Mouse (Mus musculus): ENCODE measurements at regions not wholly inside any gene's neighbourhood (a gene's known extent, or its start where the extent isn't known, plus 50 kb on each side); places are given as distances from the start of the nearest gene placed in this dataset.

DNA sequence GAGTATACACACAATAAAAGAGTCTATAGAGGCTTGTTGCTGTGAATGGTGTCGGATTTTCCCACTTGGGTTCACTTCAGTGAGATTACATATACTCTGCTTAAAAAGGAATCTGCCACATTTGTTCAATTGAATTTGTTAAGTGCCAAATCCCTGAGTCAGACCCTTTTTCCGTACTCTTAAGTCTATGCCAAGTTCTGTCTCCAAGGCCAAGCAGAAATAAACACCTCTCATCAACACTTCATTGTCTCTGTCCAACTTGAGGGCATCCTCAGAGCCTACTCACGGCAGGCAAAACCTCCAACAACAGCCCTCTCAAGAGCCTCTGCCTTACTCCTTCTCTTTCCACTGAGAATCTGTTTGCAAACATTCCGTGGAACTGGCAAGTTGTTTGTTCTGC lies 325.6 kb upstream of the Nr2f2 start:
- Histone ChIP-seq H3K4me3 (ENCODE audit: low read depth, low read length) (no peak overlapping the region), H3K9me3 (replicated peaks; ENCODE audit: control insufficient read depth, insufficient read depth, low read length, poor library complexity, severe bottlenecking) (0 out of 2 replicates have a peak, but pooled peaks cover 2% of the 10 kb centered on the region), H3K9ac (ENCODE audit: low read depth, poor library complexity, severe bottlenecking) (no peak overlapping the region), H3K36me3 (ENCODE audit: control insufficient read depth, insufficient read depth, low read length, poor library complexity, severe bottlenecking) (no peaks in the 10 kb centered on the region), H3K27ac (ENCODE audit: insufficient read depth, low read length) (no peak overlapping the region), H3K4me1 (ENCODE audit: control insufficient read depth, insufficient read depth, low read length) (no peaks in the 10 kb centered on the region), H3K27me3 (ENCODE audit: control insufficient read depth, insufficient read depth, low read length, poor library complexity, severe bottlenecking) (no peaks in the 10 kb centered on the region)
- TF ChIP-seq EP300 (IDR thresholded peaks at IDR 0.05; ENCODE audit: insufficient read depth, low read depth, low read length) (no peak), CTCF (IDR thresholded peaks at IDR 0.05; ENCODE audit: low read depth, low read length) (no peak), POLR2A (IDR thresholded peaks at IDR 0.05; ENCODE audit: insufficient read depth, low read length) (no peak)

DNA sequence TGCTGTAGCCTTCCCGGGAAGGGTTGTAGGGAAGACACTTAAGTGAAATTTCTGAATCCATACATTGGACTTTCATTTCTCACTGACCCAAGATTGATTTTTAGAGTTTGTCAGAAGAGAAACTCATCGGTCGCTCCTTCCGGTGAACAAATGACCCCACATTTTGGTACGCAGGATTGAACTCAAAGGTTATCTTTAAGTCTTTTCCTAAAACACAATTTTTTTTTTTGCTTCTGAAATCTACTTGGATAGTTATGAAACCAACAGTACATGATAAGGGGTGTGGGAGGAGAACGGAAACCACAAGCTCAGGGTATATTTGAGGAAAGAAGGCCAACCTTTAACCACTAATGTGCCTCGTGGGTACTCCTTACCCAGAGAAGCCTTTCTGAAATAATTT lies 324.3 kb upstream of the Nr2f2 start:
- no peak for TF ChIP-seq CTCF (IDR thresholded peaks at IDR 0.05; ENCODE audit: low read depth, low read length)
- no peak for TF ChIP-seq EP300 (IDR thresholded peaks at IDR 0.05; ENCODE audit: insufficient read depth, low read depth, low read length)
- TF ChIP-seq POLR2A (IDR thresholded peaks at IDR 0.05; ENCODE audit: insufficient read depth, low read length): no peak
- no peak overlapping the region for H3K9ac ChIP-seq (ENCODE audit: low read depth, poor library complexity, severe bottlenecking)
- H3K4me1 ChIP-seq (ENCODE audit: control insufficient read depth, insufficient read depth, low read length): no peaks in the 10 kb centered on the region
- no peak overlapping the region for H3K4me3 ChIP-seq (ENCODE audit: low read depth, low read length)
- 0 out of 2 replicates have a peak, but pooled peaks cover 2% of the 10 kb centered on the region for H3K9me3 ChIP-seq (replicated peaks; ENCODE audit: control insufficient read depth, insufficient read depth, low read length, poor library complexity, severe bottlenecking)
- H3K36me3 ChIP-seq (ENCODE audit: control insufficient read depth, insufficient read depth, low read length, poor library complexity, severe bottlenecking): no peaks in the 10 kb centered on the region
- H3K27me3 ChIP-seq (ENCODE audit: control insufficient read depth, insufficient read depth, low read length, poor library complexity, severe bottlenecking): no peaks in the 10 kb centered on the region
- H3K27ac ChIP-seq (ENCODE audit: insufficient read depth, low read length): no peak overlapping the region

DNA sequence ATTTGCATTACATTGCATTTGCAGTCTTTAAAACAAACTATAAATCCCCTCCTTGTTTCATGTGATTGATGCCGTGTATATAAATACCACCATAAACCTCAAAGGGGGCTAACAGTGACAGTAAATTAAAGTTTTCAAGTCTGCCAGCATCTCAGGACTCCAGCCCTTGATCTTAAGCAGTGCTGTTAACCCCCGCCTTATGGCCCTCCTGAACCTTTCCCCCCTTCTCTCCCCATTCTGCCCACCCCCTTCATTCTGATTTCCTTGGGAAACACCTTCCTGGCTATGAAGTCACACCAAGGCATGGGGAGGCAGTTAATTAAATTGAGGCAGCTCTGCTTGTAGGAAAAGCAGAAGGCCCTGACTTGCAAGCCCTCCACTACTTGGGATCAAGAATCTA lies 302.5 kb upstream of the Nr2f2 start:
- TF ChIP-seq CTCF (IDR thresholded peaks at IDR 0.05; ENCODE audit: low read depth, low read length) (no peak), POLR2A (IDR thresholded peaks at IDR 0.05; ENCODE audit: insufficient read depth, low read length) (no peak), EP300 (IDR thresholded peaks at IDR 0.05; ENCODE audit: insufficient read depth, low read depth, low read length) (no peak)
- H3K36me3 ChIP-seq (ENCODE audit: control insufficient read depth, insufficient read depth, low read length, poor library complexity, severe bottlenecking): no peaks in the 10 kb centered on the region
- no peaks in the 10 kb centered on the region for H3K4me1 ChIP-seq (ENCODE audit: control insufficient read depth, insufficient read depth, low read length)
- H3K9ac ChIP-seq (ENCODE audit: low read depth, poor library complexity, severe bottlenecking): no peak overlapping the region
- H3K4me3 ChIP-seq (ENCODE audit: low read depth, low read length): no peak overlapping the region
- H3K27ac ChIP-seq (ENCODE audit: insufficient read depth, low read length): no peak overlapping the region
- no peaks in the 10 kb centered on the region for H3K9me3 ChIP-seq (replicated peaks; ENCODE audit: control insufficient read depth, insufficient read depth, low read length, poor library complexity, severe bottlenecking)
- H3K27me3 ChIP-seq (ENCODE audit: control insufficient read depth, insufficient read depth, low read length, poor library complexity, severe bottlenecking): no peaks in the 10 kb centered on the region

DNA sequence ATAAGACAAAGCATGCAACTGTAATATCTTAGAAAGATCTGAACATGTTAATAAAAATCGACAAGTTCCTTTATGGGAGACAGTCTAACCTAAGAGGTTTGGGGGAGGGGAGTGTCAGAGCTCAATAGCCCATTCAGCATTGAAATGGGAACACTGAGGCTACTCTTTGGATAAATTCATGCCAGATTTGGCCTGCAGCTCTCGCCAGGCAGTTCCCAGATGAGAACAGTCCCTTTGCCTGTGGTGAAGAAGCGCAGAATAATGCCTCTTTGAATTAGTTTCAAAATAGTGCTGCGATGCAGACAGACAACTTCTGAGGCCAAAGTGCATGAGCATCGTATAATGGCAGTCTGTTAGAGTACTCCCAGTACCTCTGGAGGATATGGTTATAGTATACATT lies 293.6 kb upstream of the Nr2f2 start:
- no peak overlapping the region for H3K9ac ChIP-seq (ENCODE audit: low read depth, poor library complexity, severe bottlenecking)
- no peaks in the 10 kb centered on the region for H3K36me3 ChIP-seq (ENCODE audit: control insufficient read depth, insufficient read depth, low read length, poor library complexity, severe bottlenecking)
- no peaks in the 10 kb centered on the region for H3K4me1 ChIP-seq (ENCODE audit: control insufficient read depth, insufficient read depth, low read length)
- H3K4me3 ChIP-seq (ENCODE audit: low read depth, low read length): no peak overlapping the region
- no peak for TF ChIP-seq EP300 (IDR thresholded peaks at IDR 0.05; ENCODE audit: insufficient read depth, low read depth, low read length)
- no peak for TF ChIP-seq POLR2A (IDR thresholded peaks at IDR 0.05; ENCODE audit: insufficient read depth, low read length)
- TF ChIP-seq CTCF (IDR thresholded peaks at IDR 0.05; ENCODE audit: low read depth, low read length): no peak
- no peak overlapping the region for H3K27ac ChIP-seq (ENCODE audit: insufficient read depth, low read length)
- H3K27me3 ChIP-seq (ENCODE audit: control insufficient read depth, insufficient read depth, low read length, poor library complexity, severe bottlenecking): no peaks in the 10 kb centered on the region
- no peaks in the 10 kb centered on the region for H3K9me3 ChIP-seq (replicated peaks; ENCODE audit: control insufficient read depth, insufficient read depth, low read length, poor library complexity, severe bottlenecking)

DNA sequence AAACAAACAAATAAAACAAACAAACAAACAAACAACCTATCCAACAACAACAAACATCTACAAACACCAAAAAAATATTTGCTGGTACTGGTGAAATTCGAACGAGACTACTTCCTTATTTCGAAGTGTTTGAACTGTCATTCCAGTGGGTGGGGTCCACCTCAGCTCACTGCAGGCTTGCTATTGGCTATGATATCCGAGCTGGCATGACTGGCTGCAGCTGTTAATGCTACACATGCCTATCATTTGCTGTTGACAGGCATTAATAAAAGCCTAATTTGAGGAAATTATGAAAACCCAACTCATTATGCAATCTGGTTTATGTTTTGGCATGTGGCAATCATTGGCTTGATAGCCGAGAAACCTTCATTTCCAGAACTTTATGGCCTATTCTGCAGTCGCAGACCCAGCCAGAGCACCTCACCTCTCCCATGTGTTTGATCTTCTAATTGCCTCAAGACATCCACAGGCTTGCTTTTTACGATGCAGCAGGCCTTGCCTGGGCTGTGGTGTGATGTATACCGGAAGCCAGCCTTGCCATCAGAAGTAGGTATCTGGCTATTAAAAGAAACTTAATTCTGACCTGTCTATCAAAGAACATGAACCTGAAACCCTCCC lies 283.3 kb upstream of the Nr2f2 start:
- Histone ChIP-seq H3K27me3 (ENCODE audit: control insufficient read depth, insufficient read depth, low read length, poor library complexity, severe bottlenecking) (no peaks in the 10 kb centered on the region), H3K9me3 (replicated peaks; ENCODE audit: control insufficient read depth, insufficient read depth, low read length, poor library complexity, severe bottlenecking) (no peaks in the 10 kb centered on the region), H3K36me3 (ENCODE audit: control insufficient read depth, insufficient read depth, low read length, poor library complexity, severe bottlenecking) (no peaks in the 10 kb centered on the region), H3K9ac (ENCODE audit: low read depth, poor library complexity, severe bottlenecking) (no peak overlapping the region), H3K27ac (ENCODE audit: insufficient read depth, low read length) (no peak overlapping the region), H3K4me1 (ENCODE audit: control insufficient read depth, insufficient read depth, low read length) (no peaks in the 10 kb centered on the region), H3K4me3 (ENCODE audit: low read depth, low read length) (no peak overlapping the region)
- no peak for TF ChIP-seq POLR2A (IDR thresholded peaks at IDR 0.05; ENCODE audit: insufficient read depth, low read length)
- TF ChIP-seq EP300 (IDR thresholded peaks at IDR 0.05; ENCODE audit: insufficient read depth, low read depth, low read length): no peak
- TF ChIP-seq CTCF (IDR thresholded peaks at IDR 0.05; ENCODE audit: low read depth, low read length): no peak

DNA sequence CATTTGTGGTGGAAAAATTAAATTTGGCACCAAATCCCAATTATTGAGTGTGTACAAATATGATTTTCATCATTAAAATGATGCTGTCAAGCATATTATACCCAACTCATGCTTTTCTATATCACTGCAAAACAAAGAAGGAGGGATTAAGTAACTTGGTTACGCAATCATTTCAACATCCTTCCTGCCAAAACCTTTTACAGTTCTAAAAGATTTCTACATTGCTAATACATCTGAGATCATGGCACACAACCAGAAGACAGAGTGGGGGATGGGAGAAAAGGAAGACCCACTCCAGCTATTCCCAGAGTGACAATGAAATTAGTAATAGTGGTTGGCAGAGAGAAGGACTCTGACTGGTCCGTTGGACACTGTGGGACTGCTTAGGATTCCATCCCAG lies 280.3 kb upstream of the Nr2f2 start:
- H3K27ac ChIP-seq (ENCODE audit: insufficient read depth, low read length): no peak overlapping the region
- H3K27me3 ChIP-seq (ENCODE audit: control insufficient read depth, insufficient read depth, low read length, poor library complexity, severe bottlenecking): no peaks in the 10 kb centered on the region
- no peak for TF ChIP-seq CTCF (IDR thresholded peaks at IDR 0.05; ENCODE audit: low read depth, low read length)
- no peak for TF ChIP-seq POLR2A (IDR thresholded peaks at IDR 0.05; ENCODE audit: insufficient read depth, low read length)
- no peak for TF ChIP-seq EP300 (IDR thresholded peaks at IDR 0.05; ENCODE audit: insufficient read depth, low read depth, low read length)
- H3K4me3 ChIP-seq (ENCODE audit: low read depth, low read length): no peak overlapping the region
- H3K4me1 ChIP-seq (ENCODE audit: control insufficient read depth, insufficient read depth, low read length): no peaks in the 10 kb centered on the region
- H3K36me3 ChIP-seq (ENCODE audit: control insufficient read depth, insufficient read depth, low read length, poor library complexity, severe bottlenecking): no peaks in the 10 kb centered on the region
- H3K9me3 ChIP-seq (replicated peaks; ENCODE audit: control insufficient read depth, insufficient read depth, low read length, poor library complexity, severe bottlenecking): no peaks in the 10 kb centered on the region
- no peak overlapping the region for H3K9ac ChIP-seq (ENCODE audit: low read depth, poor library complexity, severe bottlenecking)

Measured in ES-Bruce4 (cell line).